Mouse (Mus musculus) ES-E14 (cell line): ENCODE results near the gene Ksr2.

Source experiments
- HCFC1 ChIP-seq: IDR thresholded peaks from 2 replicates; pipeline ENCODE4 v1.6.1; 2012; ENCODE audit warnings: low read length, inconsistent platforms, borderline replicate concordance; ENCODE audit not compliant: insufficient read depth
- MAFK ChIP-seq: IDR thresholded peaks from 2 replicates; pipeline ENCODE4 v1.6.1; 2014; ENCODE audit warnings: mild to moderate bottlenecking, low read depth, low read length, inconsistent platforms; ENCODE audit not compliant: insufficient read depth
- ZC3H11A ChIP-seq: IDR thresholded peaks from 2 replicates; pipeline ENCODE4 v1.6.1; 2012; ENCODE audit warnings: low read depth, mild to moderate bottlenecking, inconsistent platforms, low read length, borderline replicate concordance
- ZNF384 ChIP-seq: IDR thresholded peaks from 2 replicates; pipeline ENCODE4 v1.6.1; 2012; ENCODE audit warnings: low read depth, low read length, inconsistent platforms

DNA sequence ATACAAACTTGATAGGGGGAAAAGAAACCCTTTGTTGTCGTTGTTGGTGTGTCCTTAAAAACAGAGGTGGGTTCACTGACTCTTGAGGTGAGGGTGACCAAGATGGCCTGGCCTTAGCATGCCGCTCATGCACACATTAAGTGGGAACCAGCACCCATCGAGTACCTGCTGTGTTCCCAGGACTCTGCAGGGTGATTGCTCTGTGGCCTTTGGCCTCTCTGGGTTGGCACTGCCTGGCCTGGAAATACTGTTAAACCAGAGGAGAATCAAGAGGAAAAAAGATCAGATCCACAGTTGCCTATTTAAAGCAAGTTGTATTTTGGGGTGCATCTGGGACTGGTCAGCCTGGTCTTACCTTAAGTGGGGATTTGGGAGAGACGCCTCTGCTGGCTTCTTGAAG, 107.9 kb downstream of the Ksr2 start:
- TF ChIP-seq HCFC1 (no peak), MAFK (no peak), ZNF384 (no peak), ZC3H11A (no peak)
